Mouse (Mus musculus) embryonic fibroblast, embryonic 13.5 days (primary cell): ENCODE data around the gene Rab33a.

Source experiments
- CTCF ChIP-seq: IDR thresholded peaks from 2 replicates; pipeline ENCODE4 v1.5.1; 2011; ENCODE audit warnings: mild to moderate bottlenecking, control low read depth, low read length, moderate library complexity, borderline replicate concordance; ENCODE audit not compliant: insufficient read depth
- POLR2A ChIP-seq: IDR thresholded peaks from 2 replicates; pipeline ENCODE4 v1.6.1; 2011; ENCODE audit warnings: low read depth, mild to moderate bottlenecking, control low read depth, low read length, moderate library complexity

DNA sequence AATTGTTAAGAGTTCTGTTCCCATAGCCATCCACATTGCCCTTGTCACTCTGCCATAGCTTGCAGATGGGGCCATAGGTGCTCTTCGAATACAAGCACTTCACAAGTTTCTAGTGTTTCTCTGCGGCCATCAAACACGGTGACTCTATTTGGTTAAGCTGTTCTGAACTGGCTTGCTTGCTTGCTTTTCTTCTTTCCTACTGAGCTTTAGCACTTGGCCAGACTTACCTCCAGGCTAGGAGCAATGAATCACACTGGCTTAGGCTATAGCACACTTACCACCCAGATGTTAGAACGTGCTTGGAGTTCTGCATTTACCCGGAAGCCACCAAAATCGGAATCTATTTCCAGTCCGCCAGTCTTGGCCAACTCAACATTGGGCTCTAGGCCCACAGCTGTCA lies 37.4 kb upstream of the Rab33a start:
- no peak for TF ChIP-seq POLR2A
- TF ChIP-seq CTCF: no peak
